Mouse (Mus musculus): Measurements from ENCODE around the gene Hoxd4. TPM values are rescaled to one million over a fixed set of nuclear protein-coding genes. Genes with fewer than 3 reads are reported as not detected.

Hoxd4 gene
- polyA plus RNA-seq, 1 experiment from 2014 or later = 0.78 TPM

DNA sequence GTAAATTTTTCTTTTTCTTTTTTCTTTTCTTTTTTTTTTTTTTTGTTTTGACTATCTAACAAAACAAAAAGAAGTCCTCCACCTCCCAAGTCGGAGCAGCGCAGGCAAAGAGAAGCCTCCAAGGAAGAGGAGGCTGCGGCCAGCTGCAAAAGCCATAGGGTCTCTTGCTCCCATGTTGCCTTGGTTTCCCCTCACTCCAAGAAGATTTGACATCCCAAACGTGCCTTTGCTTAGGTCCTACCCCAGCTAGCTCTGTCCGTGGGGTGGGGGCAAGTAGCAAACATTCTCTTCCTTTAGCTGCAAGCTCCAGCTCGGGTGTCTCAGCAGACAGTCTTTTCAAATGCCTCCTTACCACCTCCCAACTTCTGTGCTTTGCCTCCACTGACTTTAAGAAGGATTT lies 22.0 kb downstream of the Hoxd4 start:
- peaks cover 90% of the 10 kb centered on the region for H3K27me3 ChIP-seq

DNA sequence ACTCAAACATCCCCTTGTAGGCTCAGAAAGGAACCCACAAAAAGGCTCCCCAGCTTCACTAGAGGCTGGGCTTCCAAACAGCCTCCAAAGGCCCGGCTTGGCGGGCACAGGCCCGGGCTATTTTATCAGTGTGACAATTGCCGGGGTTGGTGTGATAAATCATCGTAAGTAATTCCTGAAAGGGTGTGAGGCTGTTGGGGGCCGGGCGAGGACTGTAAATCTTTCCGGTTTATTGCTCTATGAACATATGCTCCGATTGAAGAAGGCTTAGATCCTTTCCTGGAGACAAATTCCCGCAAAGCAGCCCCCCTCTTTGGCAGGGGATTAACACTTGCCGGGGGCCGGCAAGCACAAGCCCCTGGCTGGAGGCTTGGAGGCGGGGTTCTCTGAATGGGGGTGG lies 22.7 kb downstream of the Hoxd4 start:
- no peaks in the 10 kb centered on the region for H3K36me3 ChIP-seq
- ATAC-seq (ENCODE audit: insufficient number of reproducible peaks, insufficient read depth, low FRiP score, low TSS enrichment, low read depth) = no peak
- peaks cover 91% of the 10 kb centered on the region for H3K27me3 ChIP-seq
- 5% methylated on average over 13 of the region's 13 CpGs for WGBS
- no peak overlapping the region for H3K9ac ChIP-seq (replicated peaks)
- H3K4me3 ChIP-seq (replicated peaks) = no peak overlapping the region
- H3K4me2 ChIP-seq = no peak overlapping the region
- no peak overlapping the region for H3K27ac ChIP-seq
- H3K4me1 ChIP-seq (replicated peaks) = peaks cover 60% of the 10 kb centered on the region
- H3K9me3 ChIP-seq = no peaks in the 10 kb centered on the region

More for the DNA sequence above, 22.0 kb downstream of the Hoxd4 start:
- no peak for ATAC-seq (ENCODE audit: insufficient number of reproducible peaks, insufficient read depth, low FRiP score, low TSS enrichment, low read depth)
- Histone ChIP-seq H3K4me2 (no peak overlapping the region), H3K27ac (no peak overlapping the region), H3K9ac (replicated peaks) (no peak overlapping the region), H3K4me3 (replicated peaks) (no peak overlapping the region), H3K36me3 (no peaks in the 10 kb centered on the region), H3K9me3 (no peaks in the 10 kb centered on the region), H3K4me1 (replicated peaks) (peaks cover 53% of the 10 kb centered on the region)
- 6% methylated on average over 6 of the region's 6 CpGs for whole genome bisulfite sequencing

DNA sequence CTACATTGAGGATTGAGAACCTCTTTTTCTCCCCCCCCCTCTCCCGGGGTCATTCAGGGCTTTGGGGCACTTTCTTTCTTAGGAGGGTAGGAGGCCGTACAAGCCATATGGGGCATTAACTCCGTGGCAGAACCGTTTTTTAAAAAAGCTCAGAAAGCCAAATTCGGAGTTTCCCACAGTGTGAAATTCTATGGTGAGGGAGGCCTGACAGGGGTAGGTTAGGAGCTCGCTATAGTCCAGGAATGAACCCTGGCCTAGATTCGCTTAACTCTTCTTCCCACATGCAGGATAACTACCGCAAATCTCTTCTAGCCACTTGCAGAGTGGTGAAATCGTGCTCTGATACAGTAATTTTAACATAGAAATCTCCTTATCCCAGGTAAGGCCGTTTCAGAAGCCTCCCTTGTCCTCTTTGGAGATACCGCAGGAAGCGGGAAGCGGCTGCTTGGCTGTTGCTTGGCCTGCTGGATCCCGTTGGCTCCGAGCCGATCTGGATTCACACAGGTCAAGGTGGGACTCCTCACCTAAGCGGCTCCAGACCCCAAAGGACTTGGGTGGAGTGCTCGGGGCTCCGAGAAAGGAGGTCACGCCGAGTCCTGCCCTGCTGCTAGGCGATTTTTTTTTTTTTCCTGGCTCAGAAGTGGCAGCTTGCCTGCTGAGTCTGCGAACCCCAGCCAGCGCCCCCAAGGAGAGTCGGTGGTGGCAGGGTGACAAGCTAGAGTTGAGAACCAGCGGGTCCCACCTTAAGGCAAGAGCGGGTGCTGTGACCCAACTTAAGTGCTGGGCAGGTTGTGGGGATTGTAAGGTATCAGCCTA lies 23.5 kb downstream of the Hoxd4 start:
- Histone ChIP-seq H3K4me2 (0 out of 2 replicates have a peak overlapping the region, but pooled peaks have one; percentile 46), H3K9ac (replicated peaks) (no peak overlapping the region), H3K27me3 (peaks cover 94% of the 10 kb centered on the region), H3K4me3 (replicated peaks) (peak overlapping the region; percentile 26; the same call in 1 of the 2 replicates), H3K27ac (no peak overlapping the region), H3K4me1 (replicated peaks) (peaks cover 65% of the 10 kb centered on the region), H3K9me3 (no peaks in the 10 kb centered on the region), H3K36me3 (no peaks in the 10 kb centered on the region)
- 10% methylated on average over 27 of the region's 27 CpGs for WGBS
- ATAC-seq (ENCODE audit: insufficient number of reproducible peaks, insufficient read depth, low FRiP score, low TSS enrichment, low read depth) = no peak

DNA sequence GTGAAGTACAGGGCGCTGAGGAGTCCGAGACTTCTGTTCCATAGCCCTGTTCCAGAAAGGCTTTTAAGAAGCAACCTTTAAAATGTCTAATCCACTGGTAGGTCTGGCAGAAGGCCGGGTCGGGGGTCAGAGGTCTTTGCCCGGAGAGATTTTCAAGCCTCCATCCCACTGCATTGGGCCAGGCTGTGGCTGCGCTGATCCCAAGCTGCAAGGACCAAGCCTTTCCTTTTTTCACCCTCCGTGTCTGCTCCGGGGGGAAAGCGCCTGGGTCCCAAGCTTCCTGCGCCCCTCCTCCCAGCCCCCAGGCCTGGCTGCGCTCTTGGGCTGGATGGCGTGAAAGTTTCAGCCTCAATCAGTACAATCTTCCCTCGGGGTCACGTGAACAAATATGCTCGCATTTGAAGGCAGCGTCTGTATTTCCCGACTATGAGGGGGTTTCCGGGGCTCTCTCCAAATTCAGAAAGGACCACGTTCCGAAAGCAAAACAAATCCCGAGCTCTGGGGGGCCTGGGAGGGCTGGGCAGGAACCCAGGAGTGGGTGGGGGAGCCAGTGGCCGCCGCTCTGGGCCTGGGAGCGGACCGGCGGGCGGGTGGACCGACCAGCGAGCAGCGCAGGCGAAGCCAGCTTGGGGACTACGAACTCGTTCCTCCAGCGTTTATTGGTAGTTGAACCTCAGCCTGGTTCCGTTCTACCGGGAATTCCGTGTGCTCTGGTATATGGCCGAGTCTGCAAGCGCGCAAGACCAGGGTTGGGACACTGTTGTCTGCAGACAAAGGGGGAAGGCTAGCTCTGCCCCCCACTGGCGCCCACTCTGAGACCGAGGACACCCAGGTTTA lies 24.3 kb downstream of the Hoxd4 start:
- 0 out of 2 replicates have a peak overlapping the region, but pooled peaks have one; percentile 23 for H3K9ac ChIP-seq (replicated peaks)
- H3K36me3 ChIP-seq = no peaks in the 10 kb centered on the region
- ATAC-seq (ENCODE audit: insufficient number of reproducible peaks, insufficient read depth, low FRiP score, low TSS enrichment, low read depth) = no peak
- H3K4me2 ChIP-seq = peak overlapping the region; percentile 46
- peaks cover 74% of the 10 kb centered on the region for H3K4me1 ChIP-seq (replicated peaks)
- no peaks in the 10 kb centered on the region for H3K9me3 ChIP-seq
- H3K27me3 ChIP-seq = peaks cover 94% of the 10 kb centered on the region
- H3K27ac ChIP-seq = no peak overlapping the region
- 1% methylated on average over 42 of the region's 42 CpGs for WGBS
- H3K4me3 ChIP-seq (replicated peaks) = peak overlapping the region; percentile 26

DNA sequence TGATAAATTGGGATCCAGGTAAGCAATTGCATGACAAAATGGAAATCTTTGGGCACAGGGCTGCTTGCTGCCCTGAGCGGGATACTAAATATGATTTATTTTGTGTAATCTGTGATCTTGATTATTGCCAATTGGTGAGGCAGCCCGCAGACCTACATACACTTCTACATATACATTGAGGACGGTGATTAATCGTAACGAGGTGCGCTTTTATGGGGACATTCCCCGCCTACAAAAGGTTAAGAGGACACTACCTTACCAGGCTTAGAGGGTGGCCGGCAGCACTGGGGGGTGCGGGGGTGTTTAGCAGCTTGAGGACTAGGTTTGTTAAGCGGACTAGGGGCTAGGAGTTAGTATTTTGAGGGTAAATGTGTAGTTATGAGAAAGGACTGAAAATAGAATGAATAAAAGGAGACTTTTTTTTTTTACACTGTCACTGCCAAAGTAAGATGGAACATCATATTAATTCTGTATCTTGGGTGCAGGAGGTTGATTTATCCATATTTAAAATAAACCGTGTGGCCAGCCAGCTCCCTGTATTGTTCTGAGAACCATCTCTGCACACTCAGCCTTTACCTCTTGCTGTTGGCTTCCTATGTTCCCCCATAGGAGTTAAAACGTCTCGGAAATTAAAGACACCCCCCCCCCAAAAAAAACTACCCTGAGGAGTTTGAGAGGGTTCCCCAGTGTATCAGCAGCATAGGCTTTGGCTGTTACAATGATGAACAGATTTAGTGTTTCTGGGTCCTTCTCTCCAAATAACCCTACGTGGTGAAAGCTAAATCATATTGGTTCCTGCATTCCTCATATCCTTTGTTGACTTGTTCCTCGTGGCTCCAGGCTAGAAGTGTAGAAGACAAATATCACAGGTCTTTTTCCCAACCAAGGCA lies 25.2 kb downstream of the Hoxd4 start:
- Histone ChIP-seq H3K4me1 (replicated peaks) (peaks cover 75% of the 10 kb centered on the region), H3K27me3 (peaks cover 95% of the 10 kb centered on the region), H3K9me3 (no peaks in the 10 kb centered on the region), H3K36me3 (no peaks in the 10 kb centered on the region), H3K9ac (replicated peaks) (no peak overlapping the region), H3K4me3 (replicated peaks) (no peak overlapping the region), H3K27ac (no peak overlapping the region), H3K4me2 (peak overlapping the region; percentile 46; the same call in 1 of the 2 replicates)
- ATAC-seq (ENCODE audit: insufficient number of reproducible peaks, insufficient read depth, low FRiP score, low TSS enrichment, low read depth) = no peak
- 9% methylated on average over 15 of the region's 15 CpGs for WGBS

DNA sequence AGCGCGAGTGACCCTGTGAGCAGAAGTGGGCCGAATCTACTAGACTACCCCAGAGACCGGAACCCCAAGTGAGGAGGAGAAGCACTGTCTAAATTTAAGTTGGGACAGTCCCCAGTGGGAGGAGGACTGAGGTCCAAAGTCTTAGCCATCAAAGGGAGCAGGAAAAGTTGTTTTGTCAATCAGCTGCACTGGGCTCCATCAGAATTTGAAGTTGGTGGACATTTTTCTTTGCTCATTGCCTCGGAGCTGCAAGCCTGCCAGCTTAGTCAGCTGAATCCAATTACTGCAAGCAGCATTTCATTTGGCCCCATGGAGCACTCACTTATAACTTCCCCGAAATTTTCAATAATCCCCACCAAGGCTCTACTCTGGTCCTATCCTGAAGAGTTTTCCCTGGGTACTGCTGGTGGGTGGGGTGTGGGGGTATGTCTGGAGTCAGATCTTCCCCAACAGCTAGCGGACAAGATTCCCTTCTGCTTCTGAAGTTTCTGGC lies 25.9 kb downstream of the Hoxd4 start:
- no peaks in the 10 kb centered on the region for H3K36me3 ChIP-seq
- no peak overlapping the region for H3K27ac ChIP-seq
- no peak overlapping the region for H3K4me3 ChIP-seq (replicated peaks)
- no peak overlapping the region for H3K9ac ChIP-seq (replicated peaks)
- peaks cover 69% of the 10 kb centered on the region for H3K4me1 ChIP-seq (replicated peaks)
- no peaks in the 10 kb centered on the region for H3K9me3 ChIP-seq
- ATAC-seq (ENCODE audit: insufficient number of reproducible peaks, insufficient read depth, low FRiP score, low TSS enrichment, low read depth) = no peak
- peaks cover 93% of the 10 kb centered on the region for H3K27me3 ChIP-seq
- 10% methylated on average over 7 of the region's 7 CpGs for WGBS
- H3K4me2 ChIP-seq = peak overlapping the region; percentile 10; the same call in 1 of the 2 replicates

DNA sequence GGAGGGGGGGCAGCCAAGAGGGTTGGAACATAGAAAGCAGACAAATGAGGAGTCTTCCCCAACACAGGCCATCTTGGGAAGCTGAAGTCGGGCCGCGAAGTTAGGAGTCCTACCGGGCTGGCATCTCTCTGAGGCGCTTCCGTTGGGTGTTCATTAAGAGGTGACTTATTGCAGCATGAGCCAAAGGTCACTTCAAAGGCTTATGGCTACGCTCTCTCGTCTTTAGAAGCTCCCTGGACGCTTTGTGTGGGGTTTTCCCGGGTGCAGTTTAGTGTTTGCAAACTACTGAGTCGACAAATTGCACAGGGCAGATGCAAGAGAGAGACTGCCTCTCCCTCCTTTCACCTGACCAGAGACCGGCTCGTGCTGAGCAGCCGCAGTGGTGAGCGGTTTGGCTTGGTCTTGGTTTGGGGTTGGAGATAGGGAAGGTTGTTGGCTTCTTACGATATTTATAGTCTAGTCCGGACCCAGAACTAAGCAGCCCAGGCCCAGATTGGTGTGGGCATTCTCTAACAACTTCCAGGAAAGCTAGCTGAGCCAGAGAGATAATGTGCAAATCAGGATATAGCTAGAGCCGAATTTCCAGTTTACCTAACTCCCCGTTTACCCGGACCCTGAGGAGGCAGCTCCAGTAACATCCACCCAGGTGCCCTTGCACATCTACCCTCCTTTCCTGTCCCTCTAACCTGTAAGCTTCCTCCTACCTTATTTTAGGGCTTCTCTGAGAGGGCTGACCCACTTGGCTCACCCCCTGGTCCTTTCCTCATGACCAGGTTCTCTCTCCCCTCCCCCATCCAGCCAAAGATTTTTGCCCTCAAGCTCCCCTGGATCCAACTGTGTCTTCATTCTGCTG lies 27.1 kb downstream of the Hoxd4 start:
- Histone ChIP-seq H3K27me3 (peaks cover 95% of the 10 kb centered on the region), H3K9me3 (no peaks in the 10 kb centered on the region), H3K36me3 (no peaks in the 10 kb centered on the region), H3K9ac (replicated peaks) (no peak overlapping the region), H3K4me3 (replicated peaks) (no peak overlapping the region; the same call in 1 of the 2 replicates), H3K4me1 (replicated peaks) (peaks cover 61% of the 10 kb centered on the region), H3K4me2 (no peak overlapping the region), H3K27ac (no peak overlapping the region)
- no peak for ATAC-seq (ENCODE audit: insufficient number of reproducible peaks, insufficient read depth, low FRiP score, low TSS enrichment, low read depth)
- 1% methylated on average over 20 of the region's 20 CpGs for WGBS

DNA sequence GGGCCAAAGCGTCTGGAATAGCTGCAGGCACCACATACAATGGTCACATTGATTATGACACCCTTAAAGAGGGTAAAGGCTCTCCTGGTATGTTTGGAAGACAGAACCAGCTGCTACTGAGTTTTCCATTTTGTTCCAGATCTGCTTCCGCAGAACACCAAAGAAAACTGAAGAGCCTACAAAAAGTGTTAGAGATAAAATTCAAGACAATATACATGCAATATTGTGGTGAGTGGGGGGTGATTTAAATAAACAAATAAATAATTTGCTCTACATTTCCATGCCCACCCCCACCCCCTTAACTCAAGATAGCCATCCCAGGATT lies 27.7 kb downstream of the Hoxd4 start:
- ATAC-seq (ENCODE audit: insufficient number of reproducible peaks, insufficient read depth, low FRiP score, low TSS enrichment, low read depth) = no peak
- Histone ChIP-seq H3K36me3 (no peaks in the 10 kb centered on the region), H3K27me3 (peaks cover 96% of the 10 kb centered on the region), H3K9ac (replicated peaks) (no peak overlapping the region), H3K4me3 (replicated peaks) (no peak overlapping the region), H3K9me3 (no peaks in the 10 kb centered on the region), H3K4me2 (no peak overlapping the region), H3K27ac (no peak overlapping the region), H3K4me1 (replicated peaks) (peaks cover 58% of the 10 kb centered on the region)
- 8% methylated on average over 2 of the region's 2 CpGs for WGBS

DNA sequence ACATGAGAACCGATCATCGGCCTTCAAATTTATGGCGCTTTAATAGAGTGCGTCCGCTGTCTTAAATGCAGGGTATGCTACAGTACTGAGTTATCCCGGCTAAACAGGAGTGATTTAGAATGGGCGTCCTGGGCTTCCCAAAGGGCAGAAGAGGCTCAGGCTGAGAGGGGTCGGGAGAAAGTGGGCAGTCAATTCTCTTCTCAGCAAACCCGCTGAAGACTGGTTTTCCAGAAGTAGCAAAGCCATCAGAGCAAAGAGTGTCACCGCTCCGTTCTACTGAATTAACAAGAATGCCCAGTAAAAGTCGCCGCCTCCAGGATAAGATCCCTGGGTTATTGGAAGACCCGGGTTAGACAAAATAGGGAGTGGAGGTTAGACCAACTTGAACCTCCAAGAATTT lies 28.1 kb downstream of the Hoxd4 start:
- 3% methylated on average over 14 of the region's 14 CpGs for WGBS
- Histone ChIP-seq H3K27ac (no peak overlapping the region), H3K9ac (replicated peaks) (no peak overlapping the region)

More for the DNA sequence above, 28.1 kb downstream of the Hoxd4 start:
- no peaks in the 10 kb centered on the region for H3K9me3 ChIP-seq
- peaks cover 54% of the 10 kb centered on the region for H3K4me1 ChIP-seq (replicated peaks)
- H3K36me3 ChIP-seq = no peaks in the 10 kb centered on the region
- H3K27me3 ChIP-seq = peaks cover 96% of the 10 kb centered on the region
- no peak for ATAC-seq (ENCODE audit: insufficient number of reproducible peaks, insufficient read depth, low FRiP score, low TSS enrichment, low read depth)
- H3K4me3 ChIP-seq (replicated peaks) = no peak overlapping the region
- peak overlapping the region; percentile 43 for H3K4me2 ChIP-seq
